Mouse (Mus musculus) G1E (cell line): Measurements from ENCODE around the gene Rbm38.

Experiments
- CTCF ChIP-seq: IDR thresholded peaks from 2 replicates; pipeline ENCODE4 v1.5.1; 2012; ENCODE audit warnings: low read depth, low read length, inconsistent platforms, mixed read lengths
- GATA1 ChIP-seq: IDR thresholded peaks from 2 replicates; pipeline ENCODE4 v1.6.1; 2012; ENCODE audit warnings: borderline replicate concordance, low read length, inconsistent platforms, mixed read lengths
- TAL1 ChIP-seq: conservative IDR thresholded peaks from 2 replicates; pipeline ENCODE4 v1.6.1; 2012; ENCODE audit warnings: low read depth, low read length, inconsistent platforms, mixed read lengths

DNA sequence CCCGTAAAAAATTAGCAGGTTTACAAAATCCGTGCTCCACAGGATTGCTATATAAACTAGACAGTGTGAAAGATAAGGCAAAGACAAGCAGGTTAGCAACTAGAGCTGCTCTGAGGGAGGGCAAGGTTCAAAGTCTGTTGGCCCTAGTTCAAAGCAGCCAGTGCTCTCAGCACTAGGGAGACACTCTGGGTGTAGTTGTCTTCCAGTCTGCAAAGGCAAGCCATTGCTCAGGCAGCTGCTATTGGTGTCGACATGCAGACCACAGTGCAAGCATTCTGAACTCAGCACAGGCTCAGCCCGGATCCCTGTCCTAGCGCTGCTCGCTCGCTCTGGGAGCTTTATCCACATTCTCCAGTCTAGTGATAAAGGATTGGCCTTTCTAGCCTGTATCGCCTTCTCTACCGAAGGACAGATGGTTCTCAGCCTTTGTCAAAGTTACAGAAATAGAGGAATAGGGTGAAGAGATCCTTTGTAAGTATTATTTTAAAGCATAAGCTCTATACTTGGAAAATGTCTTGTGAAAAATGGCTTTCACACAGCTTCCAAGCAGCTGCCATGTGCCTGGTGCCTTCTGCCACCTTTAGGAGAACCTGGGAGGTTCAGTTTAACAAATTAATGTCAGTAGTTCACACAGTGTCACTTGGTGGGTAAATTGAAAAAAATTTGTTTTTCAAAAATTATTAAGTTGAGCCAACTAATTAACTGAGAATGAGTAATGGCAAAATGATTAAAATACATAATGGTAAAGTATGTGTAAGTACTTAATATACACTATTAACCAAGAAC lies 37.3 kb upstream of the Rbm38 start:
- TF ChIP-seq CTCF, result no peak
- no peak for TF ChIP-seq TAL1
- TF ChIP-seq GATA1, result no peak
